Mouse (Mus musculus) intestine, embryonic 16.5 days (tissue): ENCODE results near the gene Clcn6. TPM values are rescaled to one million over a fixed set of nuclear protein-coding genes. Genes with fewer than 3 reads are reported as not detected.
"Not testable (repeated sequence)": the region's sequence is repeated elsewhere in the genome, so short reads cannot be mapped to it uniquely, and the experiment has no call there.

ENCODE experiments used
- ATAC-seq: fragments of 200-750 bp; cut with Nextera tagmentation; 2 replicates; pipeline ENCODE4 v1.8.0; 2017; ENCODE audit warnings: moderate TSS enrichment, moderate library complexity
- H3K27ac ChIP-seq: fragments of 300-500 bp; sonication (generic); 2 replicates; pipeline ENCODE4 v1.5.1; 2014; ENCODE audit warnings: mild to moderate bottlenecking, low read length
- H3K27me3 ChIP-seq: fragments of 300-500 bp; sonication (generic); replicated peaks from 2 replicates; pipeline ENCODE4 v1.6.1; 2014; ENCODE audit warnings: low read length, control low read depth, mixed read lengths; ENCODE audit not compliant: control insufficient read depth, insufficient read depth
- H3K36me3 ChIP-seq: fragments of 300-500 bp; sonication (generic); 2 replicates; pipeline ENCODE4 v1.6.1; 2014; ENCODE audit warnings: low read length, control low read depth; ENCODE audit not compliant: control insufficient read depth, insufficient read depth
- H3K4me1 ChIP-seq: fragments of 300-500 bp; sonication (generic); 2 replicates; pipeline ENCODE4 v1.6.1; 2014; ENCODE audit warnings: low read length, control low read depth, mixed read lengths; ENCODE audit not compliant: control insufficient read depth, insufficient read depth
- H3K4me2 ChIP-seq: fragments of 300-500 bp; sonication (generic); 2 replicates; pipeline ENCODE4 v1.6.1; 2014; ENCODE audit warnings: low read depth, low read length, control low read depth
- H3K4me3 ChIP-seq: fragments of 300-500 bp; sonication (generic); 2 replicates; pipeline ENCODE4 v1.5.1; 2014; ENCODE audit warnings: mild to moderate bottlenecking, low read length
- H3K9ac ChIP-seq: fragments of 300-500 bp; sonication (generic); 2 replicates; pipeline ENCODE4 v1.6.1; 2014; ENCODE audit warnings: low read depth, low read length
- H3K9me3 ChIP-seq: fragments of 300-500 bp; sonication (generic); 2 replicates; pipeline ENCODE4 v1.6.1; 2016; ENCODE audit warnings: low read length, control low read depth; ENCODE audit not compliant: control insufficient read depth
- WGBS: fragments of 180-500 bp; shearing (Covaris S2); extraction: QIAGEN DNeasy Blood & Tissue Kit; methylation state at CpG from one replicate; pipeline ENCODE4 v1.1.7; 2014; 5-methylcytosine and 5-hydroxymethylcytosine counted together
- polyA plus RNA-seq: library from polyadenylated mRNA; unstranded; fragments of >200 nt; fragmentation: Nextera tagmentation; extraction: Ambion mirVana; gene quantifications from 2 replicates; pipeline ENCODE4 v1.2.1, GENCODE M21; 2015

The Clcn6 gene
- polyA plus RNA-seq, 1 experiment from 2014 or later = 4.5 TPM

DNA sequence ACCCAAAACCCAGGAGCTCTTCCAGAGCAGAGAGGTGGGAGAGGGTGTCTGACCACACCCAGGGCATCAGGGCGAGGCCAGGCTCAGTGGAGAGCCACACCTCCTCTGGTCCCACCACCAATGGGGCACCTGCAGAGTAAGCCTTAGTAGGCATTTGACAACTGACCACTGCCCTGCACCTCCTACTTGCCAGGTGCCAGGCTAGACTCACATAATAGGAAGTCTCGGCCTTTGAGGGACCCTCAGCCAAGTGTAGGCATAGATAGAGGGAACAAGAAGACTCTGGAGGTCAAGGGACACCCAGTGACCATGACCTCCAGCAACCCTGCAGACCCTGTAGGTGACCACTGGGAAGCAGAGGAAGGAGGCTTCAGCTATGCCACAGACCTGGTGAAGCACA lies 5.5 kb upstream of the Clcn6 start:
- no peak overlapping the region for H3K27ac ChIP-seq
- 91% methylated on average over 2 of the region's 2 CpGs for WGBS
- ATAC-seq = no peak
- H3K4me2 ChIP-seq = no peak overlapping the region
- H3K36me3 ChIP-seq = peaks cover 17% of the 10 kb centered on the region
- no peaks in the 10 kb centered on the region for H3K9me3 ChIP-seq
- no peak overlapping the region for H3K9ac ChIP-seq
- peaks cover 31% of the 10 kb centered on the region for H3K4me1 ChIP-seq
- no peaks in the 10 kb centered on the region for H3K27me3 ChIP-seq
- no peak overlapping the region for H3K4me3 ChIP-seq

- not testable (repeated sequence) for ATAC-seq, H3K4me2 ChIP-seq, H3K27me3 ChIP-seq, H3K4me3 ChIP-seq, H3K9me3 ChIP-seq, H3K27ac ChIP-seq, H3K9ac ChIP-seq
- peaks cover 15% of the 10 kb centered on the region for H3K36me3 ChIP-seq
- WGBS = 84% methylated on average over 6 of the region's 8 CpGs
- peaks cover 31% of the 10 kb centered on the region for H3K4me1 ChIP-seq
Observed at GRCm38 (mm10) chr4:148043327-148043726, 4.7 kb upstream of the Clcn6 start.

DNA sequence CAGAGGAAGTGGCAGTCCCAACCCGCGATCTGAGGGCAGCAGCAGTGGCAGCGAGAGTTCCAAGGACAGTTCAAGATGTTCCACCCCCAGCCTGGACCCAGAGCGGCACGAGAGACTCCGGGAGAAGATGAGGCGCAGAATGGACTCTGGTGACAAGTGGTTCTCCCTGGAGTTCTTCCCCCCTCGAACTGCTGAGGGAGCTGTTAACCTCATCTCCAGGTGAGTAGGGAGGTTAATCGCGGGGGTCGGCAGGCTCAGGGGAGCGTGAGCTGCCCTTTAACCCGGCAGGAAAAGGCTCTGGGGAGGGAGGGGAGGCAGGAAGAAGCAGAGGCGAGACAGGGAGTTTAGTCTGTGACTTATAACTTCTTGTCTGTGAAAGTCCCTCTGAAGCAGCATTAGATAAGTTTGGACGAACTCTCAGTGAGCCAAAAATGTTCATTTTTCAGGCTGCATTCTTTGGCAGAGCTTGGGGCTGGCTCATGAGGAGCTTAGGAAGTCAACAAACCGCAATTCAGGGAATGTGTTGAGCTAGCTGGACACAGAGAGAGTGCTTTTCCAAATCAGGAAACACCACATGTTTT lies 3.1 kb upstream of the Clcn6 start:
- H3K36me3 ChIP-seq = peaks cover 7% of the 10 kb centered on the region; the same call in 1 of the 2 replicates
- peak overlapping the region; percentile 87 for H3K4me2 ChIP-seq
- H3K9ac ChIP-seq = peak overlapping the region; percentile 71
- no peak for ATAC-seq
- H3K4me1 ChIP-seq = peaks cover 38% of the 10 kb centered on the region
- H3K27me3 ChIP-seq = no peaks in the 10 kb centered on the region
- peak overlapping the region; percentile 62 for H3K27ac ChIP-seq
- H3K4me3 ChIP-seq = peak overlapping the region; percentile 57
- no peaks in the 10 kb centered on the region for H3K9me3 ChIP-seq
- WGBS = 4% methylated on average over 16 of the region's 16 CpGs

DNA sequence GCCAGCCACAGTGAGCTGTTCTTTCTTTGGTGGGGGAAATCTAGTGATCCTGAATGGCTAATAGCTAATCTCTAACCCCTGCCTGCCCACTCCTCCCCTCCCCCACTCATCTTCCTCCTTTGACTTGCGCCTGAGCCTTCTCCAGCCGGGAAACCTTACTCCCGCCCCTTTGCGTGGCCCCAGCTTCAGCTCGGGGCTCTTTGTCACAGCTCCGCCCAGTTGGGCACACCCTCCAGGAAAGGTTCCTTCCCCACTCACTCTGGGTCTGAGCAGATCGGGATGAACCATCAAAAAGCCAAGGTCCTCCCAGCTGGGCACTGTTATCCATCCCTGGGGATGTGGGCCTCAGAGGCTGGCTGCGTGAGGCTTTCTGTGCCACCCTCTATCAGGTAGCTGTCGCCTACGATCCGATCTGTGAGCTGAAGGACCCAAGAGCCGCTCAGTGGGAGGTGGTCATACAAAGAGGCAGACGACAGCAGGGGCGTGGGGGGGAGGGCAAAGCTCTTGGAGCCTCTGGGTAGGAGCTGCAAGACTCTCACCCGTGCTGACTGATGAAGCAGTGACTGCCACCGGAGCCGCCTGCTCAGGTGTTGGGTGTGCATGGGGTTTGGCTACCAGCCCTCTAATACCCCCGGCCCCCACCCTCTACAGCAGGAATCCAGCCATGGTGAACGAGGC lies 2.5 kb upstream of the Clcn6 start:
- Histone ChIP-seq H3K9ac (peak overlapping the region; percentile 71), H3K27me3 (no peaks in the 10 kb centered on the region), H3K9me3 (no peaks in the 10 kb centered on the region), H3K4me1 (peaks cover 38% of the 10 kb centered on the region), H3K4me2 (peak overlapping the region; percentile 87), H3K36me3 (peaks cover 7% of the 10 kb centered on the region; the same call in 1 of the 2 replicates), H3K4me3 (peak overlapping the region; percentile 57), H3K27ac (peak overlapping the region; percentile 83)
- under 1% methylated on average over 19 of the region's 19 CpGs for WGBS
- ATAC-seq = peak; percentile 67

DNA sequence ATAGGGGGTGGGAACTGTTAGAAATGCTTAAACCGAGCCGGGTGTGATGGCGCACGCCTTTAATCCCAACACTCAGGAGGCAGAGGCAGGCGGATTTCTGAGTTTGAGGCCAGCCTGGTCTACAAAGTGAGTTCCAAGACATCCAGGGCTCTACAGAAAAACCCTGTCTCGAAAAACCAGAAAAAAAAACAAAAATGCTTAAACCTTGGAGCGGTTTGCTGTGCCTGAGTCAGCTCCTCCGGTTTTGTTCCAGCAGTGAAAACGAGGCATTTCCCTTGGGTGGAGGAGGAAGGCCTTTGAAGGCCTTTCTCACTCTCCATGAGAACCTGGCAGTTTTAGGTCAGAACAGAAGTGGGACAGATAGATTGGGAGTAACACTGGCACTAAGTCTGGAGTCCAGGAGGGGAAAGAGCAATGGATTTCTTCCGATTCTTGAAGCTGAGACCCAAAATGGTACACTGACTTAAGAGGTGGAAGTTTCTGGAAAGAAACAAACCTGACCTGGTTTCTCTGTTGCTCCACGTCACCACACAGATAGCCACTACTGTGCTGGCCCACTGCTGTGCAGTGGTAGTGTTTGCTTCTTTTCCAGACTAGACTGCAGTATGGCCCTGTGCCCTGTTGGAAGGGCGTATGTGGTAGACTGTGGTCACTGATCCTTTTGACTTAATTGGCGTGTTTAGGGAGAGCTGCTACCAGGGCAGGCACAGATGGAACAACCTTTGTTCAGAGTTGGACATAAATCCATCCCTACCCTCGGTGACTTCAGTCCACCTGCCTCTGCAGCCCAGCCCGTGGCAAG lies 1.6 kb upstream of the Clcn6 start:
- 63% methylated on average over 15 of the region's 15 CpGs for WGBS
- Histone ChIP-seq H3K27ac (peak overlapping the region; percentile 83), H3K4me1 (peaks cover 38% of the 10 kb centered on the region), H3K4me2 (peak overlapping the region; percentile 87), H3K9me3 (no peaks in the 10 kb centered on the region), H3K27me3 (no peaks in the 10 kb centered on the region), H3K4me3 (peak overlapping the region; percentile 79), H3K36me3 (peaks cover 7% of the 10 kb centered on the region; the same call in 1 of the 2 replicates), H3K9ac (peak overlapping the region; percentile 71)
- ATAC-seq = 0 out of 2 replicates have a peak, but pooled peaks have one; percentile 0

DNA sequence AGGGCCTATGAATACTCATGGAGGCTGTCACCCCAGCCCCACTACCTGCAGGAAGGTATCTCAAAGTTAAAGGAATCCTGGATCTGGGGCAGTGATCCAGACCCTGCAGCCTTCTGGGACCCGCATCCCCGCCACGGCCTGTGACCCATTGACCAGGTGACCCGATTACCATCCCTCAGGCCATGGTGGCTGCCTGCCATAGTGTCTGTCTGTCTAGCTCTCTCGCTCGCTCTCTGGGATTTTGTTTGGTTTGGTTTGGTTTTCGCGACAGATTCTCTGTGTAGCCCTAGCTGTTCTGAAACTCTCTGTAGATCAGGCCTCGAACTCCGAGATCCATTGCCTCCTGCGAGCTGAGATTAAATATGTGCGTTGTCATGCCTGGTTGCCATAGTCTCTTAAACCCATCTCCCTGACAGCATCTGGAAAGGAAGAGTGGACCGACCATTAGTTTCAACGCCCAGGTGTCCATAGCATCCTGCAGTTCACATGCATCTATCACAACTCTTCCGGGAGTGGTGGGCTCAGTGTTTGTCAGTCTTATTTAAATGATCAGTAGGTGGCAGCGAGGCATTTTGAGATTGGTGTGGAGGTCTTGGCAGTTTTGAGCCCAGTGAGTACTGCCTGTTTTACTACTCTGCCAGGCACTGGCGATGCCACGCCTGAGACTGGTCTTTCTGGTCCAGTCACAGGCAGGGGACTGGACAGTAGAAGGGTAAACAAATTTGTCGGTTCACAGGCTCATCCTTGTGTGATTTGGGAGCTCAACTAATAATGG lies 820 bp upstream of the Clcn6 start:
- ATAC-seq = no peak
- Histone ChIP-seq H3K4me3 (peak overlapping the region; percentile 79), H3K9ac (peak overlapping the region; percentile 80), H3K36me3 (peaks cover 8% of the 10 kb centered on the region; the same call in 1 of the 2 replicates), H3K27me3 (no peaks in the 10 kb centered on the region), H3K27ac (peak overlapping the region; percentile 83), H3K4me2 (peak overlapping the region; percentile 87), H3K9me3 (no peaks in the 10 kb centered on the region), H3K4me1 (peaks cover 38% of the 10 kb centered on the region)
- WGBS = 15% methylated on average over 19 of the region's 19 CpGs

DNA sequence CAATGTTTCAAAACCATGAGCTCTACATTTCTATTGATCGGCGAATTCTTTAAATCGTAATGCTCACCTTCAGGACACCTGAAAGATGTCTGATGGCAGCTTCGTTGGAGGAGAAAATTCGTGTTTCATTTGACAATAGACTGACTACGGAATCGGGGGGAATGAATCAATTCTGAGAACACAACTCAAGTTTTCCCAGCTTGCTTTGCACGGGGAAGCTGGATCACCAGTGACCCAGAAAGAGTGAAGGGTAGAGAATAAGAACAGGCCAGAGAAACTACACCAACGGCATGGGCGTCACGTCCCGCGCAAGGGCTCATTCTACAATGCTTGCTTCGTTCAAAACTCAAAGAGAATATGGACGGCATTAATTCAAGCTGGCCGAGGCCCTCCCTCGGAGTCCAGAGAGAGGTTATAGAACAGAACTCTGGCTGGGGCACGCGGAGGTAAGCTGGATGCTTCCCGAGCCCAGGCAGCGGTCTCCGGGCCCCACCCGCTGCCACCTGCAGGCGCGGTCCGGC lies 482 bp downstream of the Clcn6 start:
- Histone ChIP-seq H3K9me3 (no peaks in the 10 kb centered on the region), H3K27ac (peak overlapping the region; percentile 80), H3K4me2 (peak overlapping the region; percentile 74), H3K27me3 (no peaks in the 10 kb centered on the region), H3K4me3 (peak overlapping the region; percentile 79), H3K4me1 (peaks cover 33% of the 10 kb centered on the region), H3K9ac (peak overlapping the region; percentile 78), H3K36me3 (0 out of 2 replicates have a peak, but pooled peaks cover 3% of the 10 kb centered on the region)
- 5% methylated on average over 26 of the region's 26 CpGs for WGBS
- ATAC-seq = peak; percentile 0

GRCm38 (mm10) chr4:148035440-148035839 lies 3.2 kb downstream of the Clcn6 start:
- 86% methylated on average over 3 of the region's 3 CpGs for WGBS
- Histone ChIP-seq H3K27me3 (no peaks in the 10 kb centered on the region), H3K9ac (no peak overlapping the region), H3K4me2 (no peak overlapping the region), H3K9me3 (no peaks in the 10 kb centered on the region), H3K36me3 (0 out of 2 replicates have a peak, but pooled peaks cover 3% of the 10 kb centered on the region), H3K4me3 (no peak overlapping the region), H3K27ac (no peak overlapping the region), H3K4me1 (peaks cover 18% of the 10 kb centered on the region)
- no peak for ATAC-seq
